Mouse (Mus musculus) hindbrain, postnatal 0 days (tissue): ENCODE measurements around the gene Zfp866. TPM values are rescaled to one million over a fixed set of nuclear protein-coding genes. Genes with fewer than 3 reads are reported as not detected.

Experiments
- ATAC-seq: fragments of 200-750 bp; cut with Nextera tagmentation; 2 replicates; pipeline ENCODE4 v1.8.0; 2017; ENCODE audit warnings: mild to moderate bottlenecking, moderate TSS enrichment, moderate library complexity
- DNase-seq: peaks from one replicate; pipeline ENCODE4 v3.0.0-alpha.2; 2015; ENCODE audit warnings: low spot score
- H3K27ac ChIP-seq: fragments of 300-500 bp; sonication (generic); 2 replicates; pipeline ENCODE4 v1.5.1; 2014; ENCODE audit warnings: mild to moderate bottlenecking
- H3K27me3 ChIP-seq: fragments of 300-500 bp; sonication (generic); 2 replicates; pipeline ENCODE4 v1.6.1; 2014; ENCODE audit warnings: low read length, mixed read lengths; ENCODE audit not compliant: insufficient read depth
- H3K36me3 ChIP-seq: fragments of 300-500 bp; sonication (generic); 2 replicates; pipeline ENCODE4 v1.6.1; 2014; ENCODE audit warnings: low read length, mixed read lengths; ENCODE audit not compliant: insufficient read depth
- H3K4me1 ChIP-seq: fragments of 300-500 bp; sonication (generic); 2 replicates; pipeline ENCODE4 v1.6.1; 2014; ENCODE audit warnings: antibody characterized with exemption, low read length, mixed read lengths; ENCODE audit not compliant: insufficient read depth
- H3K4me2 ChIP-seq: fragments of 300-500 bp; sonication (generic); 2 replicates; pipeline ENCODE4 v1.6.1; 2014; ENCODE audit warnings: low read depth, mild to moderate bottlenecking, low read length, moderate library complexity, mixed read lengths
- H3K4me3 ChIP-seq: fragments of 300-500 bp; sonication (generic); 2 replicates; pipeline ENCODE4 v1.5.1; 2014; ENCODE audit warnings: low read length
- H3K9ac ChIP-seq: fragments of 300-500 bp; sonication (generic); replicated peaks from 2 replicates; pipeline ENCODE4 v1.6.1; 2014; ENCODE audit warnings: mild to moderate bottlenecking, low read length, moderate library complexity, mixed read lengths
- H3K9me3 ChIP-seq: fragments of 300-500 bp; sonication (generic); 2 replicates; pipeline ENCODE4 v1.6.1; 2016; ENCODE audit warnings: low read length, mixed read lengths
- CTCF ChIP-seq: IDR thresholded peaks from 2 replicates; pipeline ENCODE4 v1.5.1; 2016; ENCODE audit warnings: antibody characterized with exemption, control low read depth, low read depth
- WGBS: fragments of 180-500 bp; shearing (Covaris S2); extraction: QIAGEN DNeasy Blood & Tissue Kit; methylation state at CpG from one replicate; pipeline ENCODE4 v1.1.7; 2014; 5-methylcytosine and 5-hydroxymethylcytosine counted together
- polyA plus RNA-seq: library from polyadenylated mRNA; unstranded; fragments of >200 nt; fragmentation: Nextera tagmentation; extraction: Ambion mirVana; gene quantifications from 2 replicates; pipeline ENCODE4 v1.2.1, GENCODE M21; 2015
- total RNA-seq: library from RNA; depleted of rRNA; stranded (reverse); fragments of >200 nt; gene quantifications from 2 replicates; pipeline ENCODE4 v1.2.3, GENCODE M21; 2014

Gene Zfp866
- total and polyA plus RNA-seq, 2 experiments from 2014 or later, result 18.5 to 38.6 TPM

DNA sequence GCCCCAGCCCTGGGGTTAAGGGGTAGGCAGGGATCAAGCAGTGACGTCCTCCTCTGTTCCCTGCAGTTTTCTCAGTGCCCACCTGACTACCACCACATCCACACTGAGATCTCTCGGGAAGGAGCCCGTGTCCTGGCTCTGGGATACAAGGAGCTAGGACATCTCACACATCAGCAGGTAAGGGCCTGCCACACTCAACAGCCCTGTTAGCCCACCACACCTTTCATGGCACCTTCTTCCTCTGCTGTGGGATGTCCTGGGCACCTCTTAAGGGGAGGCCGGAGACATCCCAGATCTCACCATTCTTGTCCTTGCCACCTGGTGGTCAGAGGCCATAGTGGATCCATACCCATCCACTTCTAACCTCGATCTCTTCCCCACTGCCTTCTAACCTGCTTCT, 9.0 kb upstream of the Zfp866 start:
- Histone ChIP-seq H3K27me3 (no peaks in the 10 kb centered on the region), H3K27ac (no peak overlapping the region), H3K4me1 (no peaks in the 10 kb centered on the region), H3K36me3 (peaks cover 85% of the 10 kb centered on the region), H3K4me3 (no peak overlapping the region), H3K9ac (no peak overlapping the region), H3K4me2 (no peak overlapping the region), H3K9me3 (no peaks in the 10 kb centered on the region)
- DNase-seq (no peak), ATAC-seq (no peak)
- 86% methylated on average over 5 of the region's 5 CpGs for WGBS
- TF ChIP-seq CTCF, result 0 out of 2 replicates have a peak, but pooled peaks have one; percentile 26

DNA sequence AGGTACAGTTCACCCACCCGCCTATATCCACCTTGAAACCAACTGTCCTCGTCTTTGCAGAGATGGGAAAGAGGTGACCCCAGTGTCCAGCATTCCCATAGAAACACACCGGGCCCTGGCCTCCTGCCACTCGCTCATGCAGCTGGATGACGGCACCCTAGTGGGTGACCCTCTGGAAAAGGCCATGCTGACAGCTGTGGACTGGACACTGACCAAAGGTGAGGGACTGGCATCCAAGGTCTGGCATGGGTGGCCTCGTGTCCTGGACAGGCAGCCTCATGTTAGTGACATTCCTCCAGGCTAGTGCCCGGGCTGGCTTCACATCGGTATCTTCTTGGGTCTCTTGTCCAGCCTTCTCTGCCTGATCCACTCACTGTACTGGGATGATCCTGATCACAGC, 8.3 kb upstream of the Zfp866 start:
- H3K4me1 ChIP-seq, result no peaks in the 10 kb centered on the region
- DNase-seq (no peak), ATAC-seq (no peak)
- no peak overlapping the region for H3K4me2 ChIP-seq
- H3K9me3 ChIP-seq, result no peaks in the 10 kb centered on the region
- WGBS, result 82% methylated on average over 8 of the region's 8 CpGs
- no peaks in the 10 kb centered on the region for H3K27me3 ChIP-seq
- H3K9ac ChIP-seq, result no peak overlapping the region
- H3K36me3 ChIP-seq, result peaks cover 88% of the 10 kb centered on the region
- no peak overlapping the region for H3K4me3 ChIP-seq
- TF ChIP-seq CTCF, result no peak
- no peak overlapping the region for H3K27ac ChIP-seq

DNA sequence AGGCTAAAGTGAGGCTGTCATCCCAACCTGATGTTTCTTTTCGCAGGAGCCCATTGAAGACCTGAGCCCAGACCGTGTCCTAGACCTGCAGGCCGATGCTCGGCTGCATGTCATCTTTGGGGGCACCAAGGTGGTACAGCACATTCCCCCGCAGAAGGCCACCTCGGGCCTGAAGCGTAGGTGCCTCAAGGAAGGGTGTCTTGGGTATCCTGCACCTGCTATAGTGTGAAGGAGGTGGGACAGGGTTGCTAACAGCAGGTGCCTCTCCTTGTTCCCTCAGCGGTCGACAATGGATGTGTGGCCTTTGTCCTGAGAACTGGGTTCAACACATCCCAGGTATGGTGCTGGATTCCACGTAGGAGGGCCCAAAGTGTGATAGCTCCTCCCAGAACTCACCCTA, 6.7 kb upstream of the Zfp866 start:
- Histone ChIP-seq H3K9me3 (no peaks in the 10 kb centered on the region), H3K4me2 (no peak overlapping the region), H3K27ac (no peak overlapping the region), H3K36me3 (peaks cover 75% of the 10 kb centered on the region), H3K4me3 (no peak overlapping the region), H3K9ac (no peak overlapping the region), H3K27me3 (no peaks in the 10 kb centered on the region), H3K4me1 (0 out of 2 replicates have a peak, but pooled peaks cover under 1% of the 10 kb centered on the region)
- no peak for DNase-seq
- 95% methylated on average over 10 of the region's 10 CpGs for WGBS
- no peak for ATAC-seq
- no peak for TF ChIP-seq CTCF

DNA sequence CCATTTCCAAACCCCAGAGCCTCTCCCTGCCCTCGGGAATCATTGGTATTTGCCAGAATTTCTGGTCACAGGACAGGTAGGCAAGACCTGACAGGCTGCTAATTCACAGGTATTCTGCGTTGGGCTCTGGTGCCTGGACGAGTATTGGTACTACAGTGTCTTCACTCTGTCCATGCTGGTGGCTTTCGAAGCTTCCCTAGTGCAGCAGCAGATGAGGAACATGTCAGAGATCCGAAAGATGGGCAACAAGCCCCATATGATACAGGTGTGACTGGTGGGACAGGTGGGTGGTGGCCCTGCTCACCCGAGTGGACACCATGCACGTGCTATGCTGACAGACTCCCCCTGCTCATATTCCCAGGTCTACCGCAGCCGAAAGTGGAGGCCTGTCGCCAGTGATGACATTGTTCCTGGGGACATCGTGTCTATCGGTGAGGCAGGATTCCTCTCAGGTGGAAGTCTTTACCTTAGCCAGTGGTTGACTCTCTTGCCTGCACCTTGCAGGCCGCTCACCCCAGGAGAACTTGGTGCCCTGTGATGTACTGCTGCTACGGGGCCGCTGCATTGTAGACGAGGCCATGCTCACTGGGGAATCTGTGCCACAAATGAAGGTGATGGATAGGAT, 5.9 kb upstream of the Zfp866 start:
- no peak overlapping the region for H3K27ac ChIP-seq
- TF ChIP-seq CTCF, result no peak
- H3K9me3 ChIP-seq, result no peaks in the 10 kb centered on the region
- H3K4me3 ChIP-seq, result no peak overlapping the region
- H3K9ac ChIP-seq, result no peak overlapping the region
- ATAC-seq (no peak), DNase-seq (no peak)
- no peaks in the 10 kb centered on the region for H3K27me3 ChIP-seq
- H3K4me2 ChIP-seq, result no peak overlapping the region
- H3K4me1 ChIP-seq, result peaks cover 9% of the 10 kb centered on the region; the same call in 1 of the 2 replicates
- peaks cover 66% of the 10 kb centered on the region for H3K36me3 ChIP-seq
- 96% methylated on average over 16 of the region's 16 CpGs for WGBS

DNA sequence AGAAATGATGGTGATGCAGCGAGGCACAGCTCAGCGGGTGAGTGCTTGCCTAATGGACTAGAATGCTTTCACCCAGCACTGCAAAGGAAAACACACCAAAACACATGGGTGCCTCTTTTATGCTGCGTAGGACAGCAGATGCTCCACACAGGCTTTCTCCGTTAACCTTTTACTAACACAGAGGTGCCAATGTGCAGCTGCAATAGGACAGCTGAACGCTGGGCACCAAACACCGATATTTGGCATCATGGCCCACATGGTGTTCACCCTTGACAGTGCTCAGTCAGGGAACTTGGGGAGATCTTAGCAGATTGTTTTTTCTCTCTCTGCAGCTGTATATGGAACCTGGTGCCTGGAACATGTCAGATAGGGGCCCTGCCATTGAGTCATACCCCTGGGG, 3.9 kb upstream of the Zfp866 start:
- 85% methylated on average over 6 of the region's 6 CpGs for WGBS
- no peak overlapping the region for H3K9ac ChIP-seq
- H3K36me3 ChIP-seq, result peaks cover 51% of the 10 kb centered on the region
- H3K4me1 ChIP-seq, result peaks cover 15% of the 10 kb centered on the region; the same call in 1 of the 2 replicates
- no peaks in the 10 kb centered on the region for H3K27me3 ChIP-seq
- H3K27ac ChIP-seq, result no peak overlapping the region
- no peaks in the 10 kb centered on the region for H3K9me3 ChIP-seq
- no peak for ATAC-seq
- no peak for TF ChIP-seq CTCF
- no peak overlapping the region for H3K4me2 ChIP-seq
- no peak for DNase-seq
- H3K4me3 ChIP-seq, result no peak overlapping the region

DNA sequence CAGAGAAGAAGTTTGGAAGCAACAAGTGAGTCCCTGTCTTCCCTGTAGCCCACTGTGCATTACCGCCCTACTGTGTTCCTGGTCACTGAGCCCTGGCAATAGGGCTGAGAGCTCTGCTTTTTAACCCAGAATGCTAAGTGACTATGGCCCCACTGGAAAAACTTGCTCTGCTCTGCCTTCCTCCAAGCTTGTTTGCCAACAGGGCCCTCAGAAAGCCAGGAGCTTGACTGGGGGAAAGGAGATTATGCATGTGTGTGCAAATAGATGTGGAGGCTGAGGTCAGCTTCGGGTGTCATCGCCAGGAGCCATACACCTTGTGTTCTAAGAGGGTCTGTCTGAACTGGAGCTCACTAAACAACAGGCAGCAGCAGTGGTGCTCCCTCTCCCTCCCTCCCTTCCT, 3.1 kb upstream of the Zfp866 start:
- no peaks in the 10 kb centered on the region for H3K27me3 ChIP-seq
- no peak overlapping the region for H3K4me2 ChIP-seq
- H3K9ac ChIP-seq, result no peak overlapping the region
- no peak for DNase-seq
- H3K36me3 ChIP-seq, result peaks cover 43% of the 10 kb centered on the region
- H3K27ac ChIP-seq, result no peak overlapping the region
- no peaks in the 10 kb centered on the region for H3K9me3 ChIP-seq
- H3K4me3 ChIP-seq, result no peak overlapping the region
- peaks cover 15% of the 10 kb centered on the region; the same call in 1 of the 2 replicates for H3K4me1 ChIP-seq
- TF ChIP-seq CTCF, result no peak
- WGBS, result 91% methylated on average over 3 of the region's 3 CpGs
- ATAC-seq, result no peak

DNA sequence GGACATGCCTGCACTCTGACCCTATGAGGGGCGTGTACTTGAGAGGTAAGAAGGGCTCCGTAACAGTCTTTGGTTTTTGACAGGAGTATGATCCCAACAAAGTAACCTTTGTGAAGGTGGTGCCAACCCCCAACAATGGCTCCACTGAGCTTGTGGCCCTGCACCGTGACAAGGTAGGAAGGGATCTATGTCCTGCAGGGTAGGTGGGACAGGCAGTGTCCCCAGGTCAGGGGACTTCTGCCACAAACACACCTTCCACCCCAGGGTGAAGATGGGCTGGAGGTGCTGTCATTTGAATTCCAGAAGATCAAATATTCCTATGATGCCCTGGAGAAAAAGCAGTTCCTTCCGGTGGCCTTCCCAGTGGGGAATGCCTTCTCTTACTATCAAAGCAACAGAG, 2.7 kb upstream of the Zfp866 start:
- H3K4me2 ChIP-seq, result no peak overlapping the region
- no peak overlapping the region for H3K9ac ChIP-seq
- H3K36me3 ChIP-seq, result peaks cover 39% of the 10 kb centered on the region
- TF ChIP-seq CTCF, result no peak
- no peak overlapping the region for H3K4me3 ChIP-seq
- ATAC-seq, result no peak
- H3K27me3 ChIP-seq, result no peaks in the 10 kb centered on the region
- peaks cover 15% of the 10 kb centered on the region; the same call in 1 of the 2 replicates for H3K4me1 ChIP-seq
- DNase-seq, result no peak
- H3K27ac ChIP-seq, result no peak overlapping the region
- no peaks in the 10 kb centered on the region for H3K9me3 ChIP-seq
- 90% methylated on average over 4 of the region's 4 CpGs for WGBS
